ENCODE assay signal across 13 mouse cellular contexts in genomic region chr2:93372872-93373271, GRCm38 (mm10).
"Had no signal": no experiment of that assay in that cellular context is flagged by ENCODE, and none has a peak within 500 bp of the region (broad histone marks: within the 10 kb centered on the region; RNA-seq: fewer than 3 reads in every experiment).

No protein-coding gene starts in this region.

- H3K4me3 ChIP-seq: liver, embryonic 15.5 days; midbrain, embryonic 13.5 days; myocyte; neural tube, embryonic 15.5 days had no signal

- ATAC-seq: midbrain, embryonic 13.5 days had no signal

- H3K4me2 ChIP-seq: liver, embryonic 11.5 days; liver, embryonic 15.5 days; midbrain, embryonic 13.5 days; neural tube, embryonic 15.5 days had no signal

- H3K9me3 ChIP-seq: liver, embryonic 15.5 days; midbrain, embryonic 13.5 days; neural tube, embryonic 15.5 days had no signal

- H3K27ac ChIP-seq: kidney, postnatal 0 days; liver, embryonic 15.5 days; midbrain, embryonic 13.5 days; neural tube, embryonic 15.5 days; stomach, postnatal 0 days had no signal

- H3K36me3 ChIP-seq: liver, embryonic 15.5 days; midbrain, embryonic 13.5 days; neural tube, embryonic 15.5 days had no signal

- H3K9ac ChIP-seq: liver, embryonic 15.5 days; midbrain, embryonic 13.5 days; neural tube, embryonic 15.5 days had no signal

- H3K4me1 ChIP-seq: liver, embryonic 15.5 days had no signal

- H3K27me3 ChIP-seq: midbrain, embryonic 13.5 days; neural tube, embryonic 15.5 days had no signal

- DNase-seq: layer of hippocampus, adult 9-11 months; left cerebral cortex, postnatal 4 days; lung, adult 2 months; right cerebral cortex, adult 18-20 months; right cerebral cortex, postnatal 25 days; thymus, postnatal 4 days had no signal
